Mouse (Mus musculus): ENCODE data around the gene Brwd3. TPM values are rescaled to one million over a fixed set of nuclear protein-coding genes. Genes with fewer than 3 reads are reported as not detected.

The Brwd3 gene
- 6.7 and 6.9 TPM in 2 replicates for polyA plus RNA-seq (2014; fragmentation: Nextera tagmentation; extraction: Ambion mirVana)

- no peaks in the 10 kb centered on the region for H3K4me1 ChIP-seq (ENCODE audit: control insufficient read depth, insufficient read depth, low read length)
- H3K36me3 ChIP-seq (ENCODE audit: control insufficient read depth, insufficient read depth, low read length) = no peaks in the 10 kb centered on the region
- whole genome bisulfite sequencing = 14% methylated on average over 33 of the region's 39 CpGs
Observed at GRCm38 (mm10) chrX:108834090-108834774, at the start of gene Brwd3. Gene Brwd3, minus strand, starts transcription at chrX:108834372.

GRCm38 (mm10) chrX:108862632-108863031, 28.5 kb upstream of the Brwd3 start:
- 77% methylated on average over 4 of the region's 4 CpGs for WGBS

More at GRCm38 (mm10) chrX:108834090-108834774, at the start of gene Brwd3:
- H3K4me2 ChIP-seq (replicated peaks; ENCODE audit: low read depth, low read length) = peak within 1 kb of the TSS; percentile 36
- ATAC-seq (ENCODE audit: insufficient number of reproducible peaks, insufficient read depth, low FRiP score, low read depth) = peak; percentile 95
- no peaks in the 10 kb centered on the region for H3K27me3 ChIP-seq (ENCODE audit: control insufficient read depth, insufficient read depth, low read length)
- peak within 1 kb of the TSS; percentile 75 for H3K27ac ChIP-seq (ENCODE audit: low read length)
- H3K9ac ChIP-seq (replicated peaks; ENCODE audit: low read depth, low read length) = peak within 1 kb of the TSS; percentile 36
- H3K9me3 ChIP-seq (ENCODE audit: control insufficient read depth, low read depth, low read length) = no peaks in the 10 kb centered on the region
- H3K4me3 ChIP-seq (ENCODE audit: low read depth, low read length) = peak within 1 kb of the TSS; percentile 48

GRCm38 (mm10) chrX:108842705-108843104, 8.5 kb upstream of the Brwd3 start:
- H3K9me3 ChIP-seq (ENCODE audit: control insufficient read depth, low read depth, low read length) = no peaks in the 10 kb centered on the region
- 91% methylated on average over 2 of the region's 2 CpGs for WGBS

More at GRCm38 (mm10) chrX:108862632-108863031, 28.5 kb upstream of the Brwd3 start:
- H3K9me3 ChIP-seq (ENCODE audit: control insufficient read depth, low read depth, low read length) = no peaks in the 10 kb centered on the region
- H3K27ac ChIP-seq (ENCODE audit: low read length) = no peak overlapping the region
- H3K4me1 ChIP-seq (ENCODE audit: control insufficient read depth, insufficient read depth, low read length) = no peaks in the 10 kb centered on the region
- H3K9ac ChIP-seq (replicated peaks; ENCODE audit: low read depth, low read length) = no peak overlapping the region
- no peak overlapping the region for H3K4me3 ChIP-seq (ENCODE audit: low read depth, low read length)
- ATAC-seq (ENCODE audit: insufficient number of reproducible peaks, insufficient read depth, low FRiP score, low read depth) = no peak
- H3K27me3 ChIP-seq (ENCODE audit: control insufficient read depth, insufficient read depth, low read length) = no peaks in the 10 kb centered on the region
- no peak overlapping the region for H3K4me2 ChIP-seq (replicated peaks; ENCODE audit: low read depth, low read length)
- H3K36me3 ChIP-seq (ENCODE audit: control insufficient read depth, insufficient read depth, low read length) = no peaks in the 10 kb centered on the region

GRCm38 (mm10) chrX:108836416-108836815, 2.2 kb upstream of the Brwd3 start:
- H3K4me3 ChIP-seq (ENCODE audit: low read depth, low read length) = no peak overlapping the region
- no peak overlapping the region for H3K27ac ChIP-seq (ENCODE audit: low read length)
- H3K27me3 ChIP-seq (ENCODE audit: control insufficient read depth, insufficient read depth, low read length) = no peaks in the 10 kb centered on the region
- ATAC-seq (ENCODE audit: insufficient number of reproducible peaks, insufficient read depth, low FRiP score, low read depth) = no peak
- H3K9ac ChIP-seq (replicated peaks; ENCODE audit: low read depth, low read length) = no peak overlapping the region
- no peak overlapping the region for H3K4me2 ChIP-seq (replicated peaks; ENCODE audit: low read depth, low read length)
- H3K4me1 ChIP-seq (ENCODE audit: control insufficient read depth, insufficient read depth, low read length) = no peaks in the 10 kb centered on the region
- H3K36me3 ChIP-seq (ENCODE audit: control insufficient read depth, insufficient read depth, low read length) = no peaks in the 10 kb centered on the region
- whole genome bisulfite sequencing = 87% methylated on average over 2 of the region's 2 CpGs
- H3K9me3 ChIP-seq (ENCODE audit: control insufficient read depth, low read depth, low read length) = no peaks in the 10 kb centered on the region

More at GRCm38 (mm10) chrX:108842705-108843104, 8.5 kb upstream of the Brwd3 start:
- no peak overlapping the region for H3K4me3 ChIP-seq (ENCODE audit: low read depth, low read length)
- no peaks in the 10 kb centered on the region for H3K36me3 ChIP-seq (ENCODE audit: control insufficient read depth, insufficient read depth, low read length)
- no peak overlapping the region for H3K27ac ChIP-seq (ENCODE audit: low read length)
- H3K27me3 ChIP-seq (ENCODE audit: control insufficient read depth, insufficient read depth, low read length) = no peaks in the 10 kb centered on the region
- no peak overlapping the region for H3K9ac ChIP-seq (replicated peaks; ENCODE audit: low read depth, low read length)
- H3K4me2 ChIP-seq (replicated peaks; ENCODE audit: low read depth, low read length) = no peak overlapping the region
- H3K4me1 ChIP-seq (ENCODE audit: control insufficient read depth, insufficient read depth, low read length) = no peaks in the 10 kb centered on the region
- no peak for ATAC-seq (ENCODE audit: insufficient number of reproducible peaks, insufficient read depth, low FRiP score, low read depth)

- H3K9me3 ChIP-seq (ENCODE audit: control insufficient read depth, low read depth, low read length) = no peaks in the 10 kb centered on the region
- H3K27ac ChIP-seq (ENCODE audit: low read length) = no peak overlapping the region
- 73% methylated on average over 5 of the region's 5 CpGs for WGBS
Observed at GRCm38 (mm10) chrX:108835233-108835632, 1.1 kb upstream of the Brwd3 start.

GRCm38 (mm10) chrX:108833381-108834020, 671 bp downstream of the Brwd3 start:
- peak; percentile 12; the same call in 1 of the 2 replicates for ATAC-seq (ENCODE audit: insufficient number of reproducible peaks, insufficient read depth, low FRiP score, low read depth)
- no peaks in the 10 kb centered on the region for H3K4me1 ChIP-seq (ENCODE audit: control insufficient read depth, insufficient read depth, low read length)
- H3K27me3 ChIP-seq (ENCODE audit: control insufficient read depth, insufficient read depth, low read length) = no peaks in the 10 kb centered on the region
- H3K9me3 ChIP-seq (ENCODE audit: control insufficient read depth, low read depth, low read length) = no peaks in the 10 kb centered on the region
- H3K4me2 ChIP-seq (replicated peaks; ENCODE audit: low read depth, low read length) = peak overlapping the region; percentile 36
- WGBS = 32% methylated on average over 19 of the region's 21 CpGs
- peak overlapping the region; percentile 48 for H3K4me3 ChIP-seq (ENCODE audit: low read depth, low read length)
- H3K9ac ChIP-seq (replicated peaks; ENCODE audit: low read depth, low read length) = peak overlapping the region; percentile 36
- H3K36me3 ChIP-seq (ENCODE audit: control insufficient read depth, insufficient read depth, low read length) = no peaks in the 10 kb centered on the region
- peak overlapping the region; percentile 75 for H3K27ac ChIP-seq (ENCODE audit: low read length)

More at GRCm38 (mm10) chrX:108835233-108835632, 1.1 kb upstream of the Brwd3 start:
- Histone ChIP-seq H3K9ac (replicated peaks; ENCODE audit: low read depth, low read length) (no peak overlapping the region), H3K36me3 (ENCODE audit: control insufficient read depth, insufficient read depth, low read length) (no peaks in the 10 kb centered on the region), H3K4me1 (ENCODE audit: control insufficient read depth, insufficient read depth, low read length) (no peaks in the 10 kb centered on the region), H3K4me2 (replicated peaks; ENCODE audit: low read depth, low read length) (peak overlapping the region; percentile 35), H3K27me3 (ENCODE audit: control insufficient read depth, insufficient read depth, low read length) (no peaks in the 10 kb centered on the region), H3K4me3 (ENCODE audit: low read depth, low read length) (peak overlapping the region; percentile 48; the same call in 1 of the 2 replicates)
- ATAC-seq (ENCODE audit: insufficient number of reproducible peaks, insufficient read depth, low FRiP score, low read depth) = no peak

- Histone ChIP-seq H3K27me3 (ENCODE audit: control insufficient read depth, insufficient read depth, low read length) (no peaks in the 10 kb centered on the region), H3K9me3 (ENCODE audit: control insufficient read depth, low read depth, low read length) (no peaks in the 10 kb centered on the region), H3K4me1 (ENCODE audit: control insufficient read depth, insufficient read depth, low read length) (no peaks in the 10 kb centered on the region), H3K9ac (replicated peaks; ENCODE audit: low read depth, low read length) (peak overlapping the region; percentile 36), H3K4me3 (ENCODE audit: low read depth, low read length) (peak overlapping the region; percentile 48), H3K27ac (ENCODE audit: low read length) (peak overlapping the region; percentile 74; the same call in 1 of the 2 replicates), H3K4me2 (replicated peaks; ENCODE audit: low read depth, low read length) (peak overlapping the region; percentile 36; the same call in 1 of the 2 replicates), H3K36me3 (ENCODE audit: control insufficient read depth, insufficient read depth, low read length) (no peaks in the 10 kb centered on the region)
- 15% methylated on average over 13 of the region's 13 CpGs for WGBS
- ATAC-seq (ENCODE audit: insufficient number of reproducible peaks, insufficient read depth, low FRiP score, low read depth) = peak; percentile 80
Observed at GRCm38 (mm10) chrX:108832674-108833189, 1.4 kb downstream of the Brwd3 start.

GRCm38 (mm10) chrX:108831231-108831630, 2.9 kb downstream of the Brwd3 start:
- no peak for ATAC-seq (ENCODE audit: insufficient number of reproducible peaks, insufficient read depth, low FRiP score, low read depth)
- Histone ChIP-seq H3K4me3 (ENCODE audit: low read depth, low read length) (no peak overlapping the region), H3K9ac (replicated peaks; ENCODE audit: low read depth, low read length) (no peak overlapping the region), H3K9me3 (ENCODE audit: control insufficient read depth, low read depth, low read length) (no peaks in the 10 kb centered on the region), H3K27ac (ENCODE audit: low read length) (no peak overlapping the region), H3K36me3 (ENCODE audit: control insufficient read depth, insufficient read depth, low read length) (no peaks in the 10 kb centered on the region), H3K4me1 (ENCODE audit: control insufficient read depth, insufficient read depth, low read length) (no peaks in the 10 kb centered on the region), H3K4me2 (replicated peaks; ENCODE audit: low read depth, low read length) (no peak overlapping the region), H3K27me3 (ENCODE audit: control insufficient read depth, insufficient read depth, low read length) (no peaks in the 10 kb centered on the region)

Data from stomach, embryonic 14.5 days (tissue).